Mouse (Mus musculus): Measurements from ENCODE around the gene Hhex.

Gene Hhex

GRCm38 (mm10) chr19:37434263-37434951 lies at the start of gene Hhex:
Gene Hhex, plus strand, starts transcription at chr19:37434810.
- DNase-seq (ENCODE audit: low spot score in 2 of 2) = peak; percentile 71 to 84

- DNase-seq (ENCODE audit: low spot score in 2 of 2) = no peak
Measured at GRCm38 (mm10) chr19:37386126-37386525, 48.5 kb upstream of the Hhex start.

DNA sequence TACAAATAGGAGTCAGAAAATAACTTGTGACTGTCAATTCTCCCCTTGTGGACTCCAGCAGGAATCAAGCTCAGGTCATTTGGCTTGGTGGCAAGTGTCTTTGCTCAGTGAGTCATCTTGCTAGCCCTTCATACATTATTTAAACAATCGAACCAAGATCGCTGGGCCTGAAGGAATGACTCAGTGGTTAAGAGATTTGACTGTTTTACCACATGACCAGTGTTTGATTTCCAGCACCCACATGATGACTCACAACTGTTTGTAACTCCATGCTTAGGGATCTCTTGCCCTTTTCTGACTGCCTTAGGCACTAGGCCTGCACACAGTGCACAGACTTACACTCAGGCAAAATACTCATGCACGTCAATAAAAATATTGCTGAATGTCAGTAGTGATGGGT lies 42.7 kb upstream of the Hhex start:
- no peak for DNase-seq (ENCODE audit: low spot score in 2 of 2)

DNA sequence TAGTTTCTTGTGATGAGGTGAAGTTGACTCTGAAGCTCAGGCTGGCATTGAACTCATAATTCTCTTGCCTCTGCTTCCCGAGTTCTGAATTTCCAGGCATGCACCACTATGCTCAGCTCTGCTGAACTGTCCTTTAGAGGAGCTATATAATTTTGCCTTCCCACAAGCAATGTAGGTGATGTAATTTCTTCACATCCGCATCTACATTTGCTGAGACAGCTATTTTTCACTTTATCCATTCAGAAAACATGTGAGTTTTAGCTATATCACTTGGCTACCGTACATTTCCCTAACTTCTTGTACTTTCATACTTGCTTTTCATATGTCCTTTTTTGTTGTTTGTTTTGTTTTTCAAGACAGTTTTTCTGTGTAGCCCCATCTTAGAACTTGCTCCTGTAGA lies 38.3 kb upstream of the Hhex start:
- no peak for DNase-seq (ENCODE audit: low spot score in 2 of 2)

- DNase-seq (ENCODE audit: low spot score in 2 of 2) = no peak
Measured at GRCm38 (mm10) chr19:37400936-37401335, 33.7 kb upstream of the Hhex start.

GRCm38 (mm10) chr19:37418294-37418693 lies 16.3 kb upstream of the Hhex start:
- DNase-seq (ENCODE audit: low spot score in 2 of 2) = peak; percentile 16 to 55

- peak; percentile 29 to 74 for DNase-seq (ENCODE audit: low spot score in 2 of 2)
Measured at GRCm38 (mm10) chr19:37419613-37420012, 15.0 kb upstream of the Hhex start.

- DNase-seq (ENCODE audit: low spot score in 2 of 2) = no peak
Measured at GRCm38 (mm10) chr19:37428589-37428988, 6.0 kb upstream of the Hhex start.

- no peak for DNase-seq (ENCODE audit: low spot score in 2 of 2)
Measured at GRCm38 (mm10) chr19:37431139-37431756, 3.4 kb upstream of the Hhex start.

DNA sequence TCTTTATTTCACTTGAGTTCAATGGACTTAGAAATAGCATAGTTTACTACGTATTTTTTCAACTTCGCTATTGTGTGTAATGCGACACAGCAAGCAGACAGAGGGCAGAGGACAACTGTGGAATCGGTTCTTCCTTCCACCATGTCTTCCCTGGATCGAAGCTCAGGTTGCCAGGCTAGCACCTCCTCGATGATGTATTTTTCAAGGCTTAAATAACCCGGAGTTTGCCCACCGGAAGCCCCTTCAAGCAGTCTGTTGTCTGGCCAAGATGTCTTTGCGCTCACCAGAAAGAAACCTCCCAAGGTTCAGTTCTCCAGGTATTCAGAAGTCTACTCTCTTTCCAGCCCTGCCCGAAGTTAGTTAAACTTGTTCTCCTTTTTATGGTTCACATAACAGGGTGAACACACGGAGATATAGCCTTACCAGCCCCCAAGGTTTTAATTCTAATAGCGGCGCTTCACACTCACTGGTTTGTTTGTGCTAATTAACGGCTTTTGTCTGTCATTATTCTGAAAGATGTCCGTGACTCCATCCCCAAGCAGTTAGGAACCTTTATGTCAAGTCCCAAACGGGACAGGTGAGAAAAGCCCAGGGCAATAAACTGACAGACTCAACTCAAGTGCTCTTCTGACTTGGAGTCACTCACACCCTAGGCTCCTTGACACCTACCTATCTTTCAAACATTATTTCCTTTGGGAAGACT lies 1.6 kb upstream of the Hhex start:
- DNase-seq (ENCODE audit: low spot score in 2 of 2) = no peak

GRCm38 (mm10) chr19:37433895-37434262 lies 731 bp upstream of the Hhex start:
- peak in 1 of 2 experiments; percentile 40 for DNase-seq (ENCODE audit: low spot score in 2 of 2)

DNA sequence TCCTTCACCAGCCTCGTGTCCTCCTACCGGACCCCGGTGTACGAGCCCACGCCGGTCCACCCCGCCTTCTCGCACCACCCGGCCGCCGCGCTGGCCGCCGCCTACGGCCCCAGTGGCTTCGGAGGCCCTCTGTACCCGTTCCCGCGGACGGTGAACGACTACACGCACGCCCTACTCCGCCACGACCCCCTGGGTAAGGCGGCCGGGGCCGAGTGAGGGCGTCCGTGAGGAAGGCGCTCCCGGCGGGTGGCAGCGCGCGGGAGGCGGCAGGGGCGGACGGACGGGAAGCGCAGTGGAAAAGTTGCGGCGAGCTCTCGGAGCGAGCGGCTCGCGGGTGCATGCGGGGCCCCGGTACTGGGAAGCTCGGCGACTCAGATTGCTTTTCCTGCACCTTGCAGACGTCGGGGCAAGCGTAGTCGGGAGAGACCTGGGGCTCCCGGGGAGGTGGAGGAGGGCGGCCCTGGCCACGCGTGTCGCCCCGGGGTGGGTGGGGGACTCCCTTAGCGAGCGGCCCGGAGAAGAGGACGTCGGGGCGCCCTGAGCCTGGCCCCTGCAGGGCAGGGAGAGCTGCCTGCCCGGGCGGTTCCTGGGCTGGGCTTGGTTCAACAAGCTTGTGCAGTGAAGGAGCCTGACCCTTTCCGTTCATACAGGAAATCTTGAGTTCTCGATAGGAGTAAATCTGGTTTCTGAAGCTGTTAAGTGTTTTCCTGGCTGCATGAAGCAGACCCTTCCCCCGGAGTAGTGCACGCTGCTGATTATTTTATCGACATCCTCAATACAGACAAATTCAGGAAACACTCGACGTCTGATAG lies 637 bp downstream of the Hhex start:
- DNase-seq (ENCODE audit: low spot score in 2 of 2) = peak; percentile 54 to 57

GRCm38 (mm10) chr19:37435853-37436174 lies 1.2 kb downstream of the Hhex start:
- peak in 1 of 2 experiments; percentile 29 for DNase-seq (ENCODE audit: low spot score in 2 of 2)

DNA sequence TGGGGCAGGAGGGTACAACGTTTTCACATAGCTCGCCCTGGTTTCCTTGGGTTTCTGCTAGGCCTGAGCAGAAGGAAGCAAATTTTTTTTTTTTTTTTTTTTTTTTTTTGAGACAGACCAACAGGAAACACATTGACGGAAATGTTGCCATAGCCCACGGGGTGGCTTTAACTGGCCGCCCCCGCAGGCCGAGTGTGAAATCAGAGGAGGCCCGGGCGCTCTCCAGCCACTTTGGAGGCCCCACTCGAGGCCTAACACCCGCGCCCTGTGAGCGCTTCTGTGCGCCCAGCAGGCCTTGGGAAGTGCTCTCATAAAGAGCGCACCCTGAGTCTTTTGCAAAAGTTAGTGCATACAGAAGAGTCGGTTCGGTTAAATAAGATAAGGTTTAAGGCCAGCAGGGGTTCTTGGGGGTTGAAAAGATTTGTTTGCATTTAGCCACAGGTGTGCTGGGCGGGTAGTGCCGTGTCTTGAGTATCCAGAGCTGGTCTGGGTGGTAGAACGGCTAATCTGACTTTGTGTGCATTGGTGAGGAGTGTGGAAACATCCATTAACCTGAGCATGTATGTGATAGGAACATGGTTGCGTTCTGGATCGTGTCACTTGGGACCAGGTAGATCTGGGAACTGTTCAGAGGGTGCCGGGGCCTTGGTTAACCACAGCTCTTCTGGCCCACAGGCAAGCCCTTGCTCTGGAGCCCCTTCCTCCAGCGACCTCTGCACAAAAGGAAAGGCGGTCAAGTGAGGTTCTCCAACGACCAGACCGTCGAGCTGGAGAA lies 2.1 kb downstream of the Hhex start:
- DNase-seq (ENCODE audit: low spot score in 2 of 2) = peak; percentile 31 to 61

DNA sequence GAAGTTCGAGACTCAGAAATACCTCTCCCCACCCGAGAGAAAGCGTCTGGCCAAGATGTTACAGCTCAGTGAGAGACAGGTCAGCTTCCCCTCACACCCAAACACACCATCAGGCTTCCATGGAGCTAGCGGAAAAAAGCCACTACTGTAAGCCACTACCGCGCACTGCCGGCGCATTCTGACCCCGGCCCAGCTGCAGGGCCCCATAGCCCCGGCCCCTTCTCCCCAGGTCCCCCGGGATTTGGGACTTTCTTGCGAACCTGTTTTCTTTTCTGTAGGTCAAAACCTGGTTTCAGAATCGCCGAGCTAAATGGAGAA lies 2.6 kb downstream of the Hhex start:
- no peak for DNase-seq (ENCODE audit: low spot score in 2 of 2)

DNA sequence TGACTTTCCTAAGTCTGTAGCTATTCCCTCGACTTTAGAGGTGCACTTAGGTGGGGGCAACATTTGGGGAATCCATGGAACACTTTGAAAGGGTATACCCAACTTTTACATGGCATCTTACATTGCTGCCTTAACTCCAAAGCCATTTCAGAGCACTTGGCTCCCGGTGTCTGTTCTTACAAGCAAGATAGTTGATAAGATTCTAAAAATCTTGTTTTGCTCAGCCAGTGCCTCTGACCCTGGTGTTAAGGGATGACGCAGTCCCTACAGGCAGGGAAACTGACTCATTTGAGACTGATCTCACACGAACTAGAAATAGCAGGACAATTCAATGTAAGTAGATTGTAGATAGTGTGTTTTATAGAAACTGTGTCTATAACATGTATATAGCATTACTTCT lies 5.6 kb downstream of the Hhex start:
- DNase-seq (ENCODE audit: low spot score in 2 of 2) = no peak

GRCm38 (mm10) chr19:37440708-37441475 lies 6.3 kb downstream of the Hhex start:
- DNase-seq (ENCODE audit: low spot score in 2 of 2) = no peak

- DNase-seq (ENCODE audit: low spot score in 2 of 2) = no peak
Measured at GRCm38 (mm10) chr19:37442524-37443286, 8.1 kb downstream of the Hhex start.

DNA sequence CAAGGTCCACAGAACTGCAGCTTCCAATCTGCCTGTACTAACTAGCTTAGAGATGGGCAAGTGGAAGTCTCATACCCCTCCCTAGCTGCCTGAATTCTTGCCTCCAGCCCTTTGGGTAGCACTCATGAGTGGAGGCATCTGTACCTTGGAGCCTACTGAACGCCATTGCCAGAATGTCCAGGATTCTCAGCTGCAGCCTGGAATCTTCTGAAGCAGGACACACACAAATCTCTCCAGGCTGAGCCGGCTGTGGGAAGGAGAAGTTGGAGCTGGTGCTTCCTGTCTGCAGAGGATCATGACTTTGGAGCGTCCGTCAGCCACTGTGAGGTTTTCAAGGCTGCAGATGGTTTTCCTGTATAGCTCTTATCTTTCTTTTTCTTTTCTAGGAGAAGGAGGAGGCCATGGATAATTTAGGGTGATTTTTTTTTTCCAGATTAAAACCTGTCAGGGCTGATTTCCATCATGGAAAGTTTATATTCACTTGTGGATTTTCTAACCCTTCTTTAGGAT lies 9.1 kb downstream of the Hhex start:
- no peak for DNase-seq (ENCODE audit: low spot score in 2 of 2)

- DNase-seq (ENCODE audit: low spot score in 2 of 2) = no peak
Measured at GRCm38 (mm10) chr19:37448212-37448611, 13.6 kb downstream of the Hhex start.

All from spleen, postnatal 10 days (tissue).